Mouse (Mus musculus): ENCODE measurements around the gene Zgrf1.
A peak's percentile ranks its signal among the peaks of the same experiment; 100 is the strongest.

Zgrf1 gene

DNA sequence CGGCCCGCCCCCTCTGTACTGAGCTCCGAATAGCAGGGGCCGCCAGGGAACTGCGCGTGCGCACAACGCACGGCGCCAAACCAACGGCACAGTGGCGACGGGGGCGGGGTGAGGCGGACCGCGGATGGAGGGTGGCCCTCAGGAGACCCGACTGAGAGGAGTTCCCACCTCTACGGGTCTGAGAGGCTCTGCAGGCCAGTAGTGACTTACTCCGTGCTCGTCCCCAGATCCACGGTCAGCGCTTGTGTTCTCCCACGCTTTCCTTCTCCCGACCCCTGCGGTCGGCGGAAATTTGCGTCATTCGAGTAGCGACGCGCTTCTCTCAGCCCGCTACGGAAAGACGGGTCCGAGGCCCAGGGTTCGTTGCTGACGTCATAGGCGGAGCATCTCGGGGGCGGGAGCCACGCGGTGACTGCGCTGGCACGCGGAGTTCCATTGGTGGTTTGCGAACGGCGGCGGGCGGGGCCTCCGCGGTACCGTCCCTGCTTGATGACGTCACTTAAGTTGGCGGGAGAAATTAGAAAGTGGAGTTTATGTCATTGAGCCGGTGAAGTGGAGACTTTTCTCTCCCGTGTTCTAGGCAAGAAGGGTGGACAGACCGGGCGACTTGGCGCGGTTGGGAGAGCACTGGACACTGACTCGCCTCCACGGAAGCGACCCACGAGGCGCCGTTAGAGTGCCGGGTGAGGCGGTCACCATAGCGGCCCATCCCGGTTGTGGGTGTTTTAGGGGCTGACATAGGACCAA is at the start of gene Zgrf1, which contains the start of gene Larp7:
Gene Zgrf1, plus strand, starts transcription at position 517 of the 747 bp plus-strand sequence.
Gene Larp7, minus strand, starts transcription at position 377 of the 747 bp plus-strand sequence.
- DNase-seq: peak; percentile 99

DNA sequence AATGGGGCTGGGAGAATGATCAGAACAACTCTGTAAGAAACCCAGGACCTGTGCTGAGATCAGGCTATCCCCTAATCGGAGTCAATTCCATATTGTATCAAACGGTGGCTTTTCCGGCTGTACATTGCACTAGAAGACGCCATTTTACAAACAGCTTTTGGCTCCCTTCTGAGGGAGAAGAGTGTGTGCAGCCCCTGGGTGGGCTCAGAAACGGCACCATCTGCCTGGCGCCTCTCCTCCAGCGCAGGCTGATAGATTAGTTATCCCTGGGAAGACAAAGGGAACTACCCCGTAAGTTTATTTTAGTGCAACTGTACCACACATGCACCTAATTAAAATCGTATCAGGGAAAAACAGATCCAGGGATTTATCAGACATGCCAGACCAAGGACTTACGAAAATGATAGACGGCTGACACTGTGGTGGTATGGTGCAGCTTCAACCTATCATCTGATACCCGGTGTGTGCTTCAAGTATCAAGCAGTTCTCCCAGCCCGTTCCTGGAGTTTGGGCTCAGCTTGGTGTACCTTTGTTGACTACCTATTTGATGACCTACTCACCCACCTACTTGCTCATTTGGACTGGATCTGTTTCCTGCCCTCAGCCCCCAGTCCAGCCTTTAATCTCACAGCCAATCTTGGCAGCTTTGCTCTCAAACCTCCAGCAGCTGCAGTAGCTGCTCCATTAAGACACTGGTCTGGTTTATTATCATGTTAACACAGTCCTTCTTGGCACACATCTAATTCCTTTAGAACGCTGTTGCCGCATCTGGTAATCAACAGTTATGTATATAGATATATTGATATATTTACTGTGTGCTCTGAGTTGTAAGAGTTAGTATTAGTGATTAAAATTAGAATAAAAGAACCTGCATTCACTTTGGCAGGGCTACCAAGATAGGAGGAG is 45.2 kb upstream of the Zgrf1 start:
- DNase-seq: no peak

- DNase-seq: no peak
Observed at GRCm38 (mm10) chr3:127511786-127512746, 41.2 kb upstream of the Zgrf1 start.

GRCm38 (mm10) chr3:127512794-127513335 is 40.4 kb upstream of the Zgrf1 start:
- no peak for DNase-seq

DNA sequence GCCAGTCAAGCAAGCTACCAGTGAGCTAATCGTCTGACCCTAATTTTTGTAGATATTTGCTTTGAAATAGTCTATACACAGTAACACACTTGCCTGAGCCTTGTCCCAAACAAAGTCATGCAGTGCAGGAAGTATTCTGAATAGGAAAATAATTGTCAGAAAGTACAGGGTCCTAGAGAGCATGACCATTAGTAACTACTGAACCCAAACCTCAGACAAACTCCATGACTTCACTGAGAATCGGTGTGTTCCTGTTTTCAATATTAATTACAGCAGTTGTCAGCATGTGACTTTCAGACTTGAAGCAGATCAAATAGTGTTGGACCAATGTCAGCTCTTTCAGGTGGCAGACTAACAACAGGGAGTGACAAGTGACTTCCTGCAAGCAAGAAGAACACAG is 39.6 kb upstream of the Zgrf1 start:
- no peak for DNase-seq

- no peak for DNase-seq
Observed at GRCm38 (mm10) chr3:127515251-127515650, 38.0 kb upstream of the Zgrf1 start.

GRCm38 (mm10) chr3:127520300-127520699 is 33.0 kb upstream of the Zgrf1 start:
- no peak for DNase-seq

DNA sequence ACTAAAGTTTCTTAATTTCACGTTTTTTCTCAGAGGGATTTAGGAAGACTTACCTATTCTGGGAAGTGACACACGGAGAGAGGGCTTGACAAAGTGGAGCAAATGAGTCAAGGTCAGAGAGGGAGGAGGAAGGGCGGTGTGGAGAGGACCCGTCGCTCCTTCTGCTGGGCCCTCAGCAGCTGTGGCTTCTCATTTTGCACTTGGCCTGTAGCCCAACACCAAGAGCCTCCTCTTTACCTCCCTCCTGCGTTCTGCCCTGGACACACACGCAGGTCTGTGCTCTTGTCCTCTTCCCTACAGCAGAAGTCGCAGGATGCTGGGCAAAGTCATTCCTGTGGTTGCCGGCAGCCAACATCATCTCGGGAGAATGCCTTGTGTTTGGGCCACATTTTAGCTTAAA is 32.1 kb upstream of the Zgrf1 start:
- no peak for DNase-seq

DNA sequence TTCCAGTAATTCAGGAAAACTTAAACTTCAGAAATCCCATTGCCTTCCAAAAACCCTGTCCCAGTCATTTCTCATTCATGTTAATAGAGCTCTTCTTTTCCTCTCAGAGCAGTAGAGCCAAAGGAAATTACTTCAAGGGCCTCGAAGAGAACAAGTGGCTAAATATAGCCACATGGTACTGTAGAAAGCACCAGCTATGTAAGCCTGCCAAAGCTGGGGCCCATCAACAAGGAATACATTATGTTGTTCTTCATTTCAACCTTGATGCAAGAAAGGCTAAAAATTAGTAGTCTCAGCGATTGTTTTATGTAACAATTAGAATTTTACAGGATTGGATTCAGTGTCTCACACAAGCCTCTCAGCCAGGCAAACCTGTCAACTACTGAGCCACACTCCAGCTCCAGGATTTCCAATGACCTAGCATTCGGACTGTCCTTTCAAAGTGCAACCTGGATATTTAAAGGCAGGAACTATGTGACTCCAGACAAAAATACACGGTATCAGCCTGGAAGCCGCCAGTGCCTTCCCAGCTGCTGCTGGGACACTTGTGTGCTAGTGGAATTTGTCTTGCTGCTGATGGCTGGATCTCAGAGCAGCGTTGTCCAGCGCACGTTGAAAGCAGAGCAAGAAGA is 28.0 kb upstream of the Zgrf1 start:
- no peak for DNase-seq

GRCm38 (mm10) chr3:127527465-127528034 is 25.7 kb upstream of the Zgrf1 start:
- peak; percentile 5 for DNase-seq

DNA sequence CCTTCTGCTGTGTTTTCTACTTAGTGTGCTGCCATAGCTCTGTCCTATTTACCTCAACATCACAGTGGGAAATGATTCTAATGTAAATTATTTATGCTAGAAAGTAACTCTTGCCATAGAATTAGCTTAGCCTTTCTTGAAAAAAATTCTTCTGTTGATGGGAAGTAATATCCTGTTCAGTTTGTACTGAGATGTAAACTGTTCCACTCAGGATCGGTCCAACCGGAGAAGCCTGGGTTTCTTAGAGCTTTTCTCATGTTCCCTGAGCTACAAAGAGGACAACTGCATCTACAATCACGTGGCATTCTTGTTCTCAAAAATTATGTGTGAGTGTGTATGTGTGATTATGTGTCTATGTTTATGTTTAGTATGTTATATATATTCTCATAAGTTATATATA is 24.1 kb upstream of the Zgrf1 start:
- DNase-seq: no peak

- no peak for DNase-seq
Observed at GRCm38 (mm10) chr3:127529824-127530223, 23.5 kb upstream of the Zgrf1 start.

DNA sequence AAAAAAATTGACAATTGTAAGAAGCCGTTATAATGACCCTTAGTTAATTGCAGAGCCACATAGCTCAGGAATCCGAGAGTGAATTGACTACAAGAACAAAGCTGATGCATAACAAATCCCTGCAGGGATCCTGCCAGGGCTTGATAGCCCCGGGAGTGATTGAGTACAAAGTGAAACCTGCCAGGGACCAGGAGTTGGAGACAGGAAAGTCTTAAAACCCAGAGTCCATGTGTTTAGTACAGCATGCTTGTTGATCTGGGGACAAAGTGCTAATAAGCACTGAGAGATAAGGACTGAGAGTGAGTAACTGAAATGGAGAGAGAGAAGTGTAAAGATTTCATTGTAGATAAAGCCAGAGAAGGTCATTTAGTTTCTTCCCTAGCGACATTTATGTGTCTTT is 23.0 kb upstream of the Zgrf1 start:
- no peak for DNase-seq

DNA sequence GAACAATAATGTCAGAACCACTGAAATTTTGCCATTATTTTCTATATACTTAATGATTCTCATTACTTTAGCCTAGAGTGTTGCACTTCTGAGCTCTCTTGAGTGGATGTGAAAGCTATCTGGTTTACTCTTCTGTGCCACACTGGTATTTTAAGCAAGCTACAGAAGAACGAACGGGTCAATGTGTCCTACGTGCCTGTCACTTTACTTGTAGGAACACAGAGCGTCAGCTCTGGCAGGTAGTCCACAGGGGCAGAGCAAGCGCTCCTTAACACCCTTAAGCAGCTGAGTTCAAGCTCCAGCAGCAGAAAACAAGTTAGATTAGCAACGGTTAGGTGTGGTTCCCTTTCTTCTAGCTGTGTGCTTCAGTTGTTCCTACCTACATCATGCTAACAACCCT is 14.1 kb upstream of the Zgrf1 start:
- DNase-seq: no peak

GRCm38 (mm10) chr3:127543976-127544375 is 9.3 kb upstream of the Zgrf1 start:
- DNase-seq: no peak

DNA sequence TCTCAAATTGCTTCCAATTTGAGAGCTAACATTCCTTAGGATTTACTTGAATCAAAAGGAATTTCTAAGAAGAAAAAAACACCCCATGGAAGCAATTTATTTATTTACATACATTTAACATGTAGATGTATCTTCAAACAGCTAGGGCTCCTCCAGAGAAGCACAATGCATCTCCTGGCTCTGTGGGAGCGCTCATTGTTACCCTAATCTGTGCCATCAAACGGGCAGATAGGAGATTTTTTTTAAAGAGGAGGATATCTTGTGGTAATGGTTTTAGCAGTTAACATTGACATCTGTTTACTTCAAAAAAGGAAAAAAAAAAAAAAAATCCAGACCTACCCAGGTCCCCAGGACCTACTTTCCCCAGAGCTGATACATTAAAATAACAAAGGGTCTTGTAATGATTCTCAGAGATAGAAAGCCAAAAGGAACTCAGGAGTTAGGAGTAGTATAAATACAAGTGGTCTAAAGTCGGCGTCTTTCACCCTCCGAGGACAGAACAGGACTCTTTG is 8.6 kb upstream of the Zgrf1 start:
- DNase-seq: no peak

DNA sequence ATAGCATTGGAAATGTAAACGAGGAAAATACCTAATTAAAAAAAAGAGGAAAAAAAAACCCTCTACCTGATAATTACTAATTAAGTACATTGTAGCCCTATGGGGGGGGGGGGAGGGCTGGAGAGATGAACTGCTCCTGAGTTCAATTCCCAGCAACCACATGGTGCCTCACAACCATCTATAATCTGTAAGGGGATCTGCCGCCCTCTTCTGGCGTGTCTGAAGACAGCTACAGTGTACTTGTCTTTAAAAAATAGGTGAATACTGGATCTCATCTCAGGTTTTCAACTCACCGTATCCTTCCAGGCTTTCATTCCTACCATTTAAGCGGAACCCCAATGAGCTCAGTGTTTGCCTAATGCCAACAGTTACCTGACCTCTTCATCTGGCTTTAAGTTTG is 5.4 kb upstream of the Zgrf1 start:
- DNase-seq: peak; percentile 48

GRCm38 (mm10) chr3:127552434-127552972 is 786 bp upstream of the Zgrf1 start:
- DNase-seq: peak; percentile 13

DNA sequence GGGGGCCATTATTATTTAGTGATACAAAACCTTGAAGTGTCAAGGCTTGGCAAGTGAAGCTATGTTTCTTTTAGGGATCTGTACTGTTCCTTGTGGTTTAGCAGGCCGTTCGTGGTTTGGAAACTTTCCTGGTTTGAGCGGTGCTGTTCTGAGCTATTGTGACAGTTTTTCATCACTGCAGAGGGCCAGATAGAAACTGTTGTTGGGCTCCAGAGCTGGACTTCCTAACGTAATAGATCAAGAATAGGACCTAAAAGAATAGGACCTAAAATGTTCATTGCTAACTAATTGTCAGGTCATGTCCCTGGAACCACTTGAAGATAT is 393 bp downstream of the Zgrf1 start:
- DNase-seq: no peak

GRCm38 (mm10) chr3:127554723-127555122 is 1.4 kb downstream of the Zgrf1 start:
- no peak for DNase-seq

DNA sequence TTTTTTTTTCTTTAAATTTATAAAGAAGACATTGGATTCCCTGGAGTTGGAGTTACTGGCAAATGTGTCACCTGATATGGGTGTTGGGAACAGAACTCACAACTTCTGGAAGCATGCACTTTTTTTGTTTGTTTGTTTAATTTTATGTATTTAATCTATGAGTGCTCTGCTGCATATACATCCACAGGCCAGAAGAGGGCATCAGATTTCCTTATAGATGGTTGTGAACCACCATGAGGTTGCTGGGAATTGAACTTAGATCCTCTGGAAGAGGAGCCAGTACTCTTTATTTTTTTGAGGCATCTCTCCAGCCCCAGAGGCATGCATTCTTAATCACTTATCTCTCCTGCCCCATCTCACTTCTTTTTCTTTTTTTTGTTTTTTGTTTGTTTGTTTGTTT is 4.9 kb downstream of the Zgrf1 start:
- DNase-seq: no peak

Data from kidney, postnatal 10 days (tissue).